Comparison of ENCODE assay signal across 8 mouse cellular contexts in genomic region chr10:10471961-10472610, GRCm38 (mm10). TPM values are rescaled to one million over a fixed set of nuclear protein-coding genes. Genes with fewer than 3 reads are reported as not detected.
DNase-seq lines count a peak whose midpoint lies in the region; ATAC-seq and TF ChIP-seq lines count a peak whose summit lies in the region.

TSS of gene Adgb (minus strand) at chr10:10472326.

- H3K4me1 ChIP-seq in hindbrain, embryonic 12.5 days: peaks cover 9% of the 10 kb centered on the region
- no peaks in the 10 kb centered on the region for H3K4me1 ChIP-seq in lung, adult 2 months (ENCODE audit: control insufficient read depth, insufficient read depth, low read length)
- peaks cover 10% of the 10 kb centered on the region for H3K4me1 ChIP-seq in neural tube, embryonic 15.5 days

- no peaks in the 10 kb centered on the region for H3K36me3 ChIP-seq in hindbrain, embryonic 12.5 days
- no peaks in the 10 kb centered on the region for H3K36me3 ChIP-seq in neural tube, embryonic 15.5 days

- H3K27ac ChIP-seq in hindbrain, embryonic 12.5 days: no peak within 1 kb of the TSS
- H3K27ac ChIP-seq in neural tube, embryonic 15.5 days (replicated peaks): no peak within 1 kb of the TSS

- no peak for TF ChIP-seq POLR2A in lung, adult 2 months (IDR thresholded peaks at IDR 0.05; ENCODE audit: borderline replicate concordance, extremely low read depth, low read depth, low read length)

- H3K4me2 ChIP-seq in hindbrain, embryonic 12.5 days (replicated peaks): peak within 1 kb of the TSS; percentile 54
- H3K4me2 ChIP-seq in neural tube, embryonic 15.5 days: peak within 1 kb of the TSS; percentile 57

- H3K9me3 ChIP-seq in hindbrain, embryonic 12.5 days (replicated peaks): no peaks in the 10 kb centered on the region
- no peaks in the 10 kb centered on the region for H3K9me3 ChIP-seq in neural tube, embryonic 15.5 days (replicated peaks)

- ATAC-seq in hindbrain, embryonic 12.5 days (ENCODE audit: low FRiP score): peak; percentile 94
- ATAC-seq in neural tube, embryonic 15.5 days (ENCODE audit: low FRiP score): peak; percentile 85

- peak within 1 kb of the TSS; percentile 24 for H3K4me3 ChIP-seq in hindbrain, embryonic 12.5 days
- H3K4me3 ChIP-seq in lung, adult 2 months (replicated peaks; ENCODE audit: extremely low read depth, low read depth, low read length): no peak within 1 kb of the TSS
- H3K4me3 ChIP-seq in neural tube, embryonic 15.5 days (replicated peaks): peak within 1 kb of the TSS; percentile 31

- no peaks in the 10 kb centered on the region for H3K27me3 ChIP-seq in hindbrain, embryonic 12.5 days
- no peaks in the 10 kb centered on the region for H3K27me3 ChIP-seq in neural tube, embryonic 15.5 days (replicated peaks)

- H3K9ac ChIP-seq in hindbrain, embryonic 12.5 days: peak within 1 kb of the TSS; percentile 49; the same call in 1 of the 2 replicates
- H3K9ac ChIP-seq in neural tube, embryonic 15.5 days (replicated peaks): 0 out of 2 replicates have a peak within 1 kb of the TSS, but pooled peaks have one; percentile 3

- WGBS in hindbrain, embryonic 12.5 days: 7% methylated on average over 22 of the region's 22 CpGs
- WGBS in lung, adult 2 months: 10% methylated on average over 22 of the region's 22 CpGs
- 9% methylated on average over 22 of the region's 22 CpGs for WGBS in neural tube, embryonic 15.5 days

- DNase-seq in WW6 (ENCODE audit: low read depth, low spot score): peak; percentile 20
- DNase-seq in cerebellum, postnatal 36 days: peak; percentile 41 to 54
- DNase-seq in gastrocnemius, adult 18-20 months (ENCODE audit: low spot score): peak; percentile 72
- DNase-seq in layer of hippocampus, postnatal 10 days (ENCODE audit: low spot score in 2 of 2): peak; percentile 53 to 68
- peak; percentile 43 for DNase-seq in lung, adult 2 months
- peak; percentile 6 to 26 for DNase-seq in thymus, postnatal 36 days

- TF ChIP-seq CTCF in lung, adult 2 months (IDR thresholded peaks at IDR 0.05; ENCODE audit: insufficient read depth, low read length): no peak

RNA-seq across cellular contexts. Expression of gene Adgb, which starts in this region (rescaled TPM):
- total RNA-seq in gastrocnemius, adult 18-20 months (2021): under 1 TPM in 1 of 2 experiments, not detected in 1; 0.05 TPM
- 0.53 and 0.69 TPM in 2 replicates for polyA plus RNA-seq in hindbrain, embryonic 12.5 days (2016; fragmentation: Nextera tagmentation; extraction: Ambion mirVana)
- under 1 TPM; 0.42 to 0.78 TPM for total RNA-seq in layer of hippocampus, postnatal 10 days (2021)
- 1.1 and 2.0 TPM in 2 replicates for polyA plus RNA-seq in lung, adult 2 months (2012; rRNA removed)
- 0.20 and 0.31 TPM in 2 replicates for polyA plus RNA-seq in neural tube, embryonic 15.5 days (2015; fragmentation: Nextera tagmentation; extraction: Ambion mirVana)

Comparison
In these comparisons a context has a peak if more than half of its experiments do, and no peak if none do; other contexts are left out.
1. Peak in DNase-seq in gastrocnemius, adult 18-20 months; RNA of the gene not detected or under 1 TPM.
2. Peak in ATAC-seq, H3K4me3 ChIP-seq, H3K9ac ChIP-seq and H3K4me2 ChIP-seq in hindbrain, embryonic 12.5 days; RNA of the gene not detected or under 1 TPM.
3. Peak in DNase-seq in layer of hippocampus, postnatal 10 days; RNA of the gene not detected or under 1 TPM.
4. Peak in ATAC-seq, H3K4me3 ChIP-seq, H3K9ac ChIP-seq and H3K4me2 ChIP-seq in neural tube, embryonic 15.5 days; RNA of the gene not detected or under 1 TPM.
5. DNase-seq: peak in every context shown above with its lines; median percentile 72 in gastrocnemius, adult 18-20 months; 60 in layer of hippocampus, postnatal 10 days; 48 in cerebellum, postnatal 36 days; 43 in lung, adult 2 months; 20 in WW6; 16 in thymus, postnatal 36 days.